Mouse (Mus musculus) stomach, postnatal 0 days (tissue): ENCODE measurements around the gene Sds. TPM values are rescaled to one million over a fixed set of nuclear protein-coding genes. Genes with fewer than 3 reads are reported as not detected.

Experiments used
- ATAC-seq: fragments of 200-750 bp; cut with Nextera tagmentation; 2 replicates; pipeline ENCODE4 v1.8.0; 2017; ENCODE audit not compliant: low FRiP score, low TSS enrichment
- DNase-seq: peaks from one replicate; pipeline ENCODE4 v3.0.0-alpha.2; 2016; ENCODE audit warnings: low spot score
- H3K27ac ChIP-seq: fragments of 300-500 bp; sonication (generic); replicated peaks from 2 replicates; pipeline ENCODE4 v1.5.1; 2014; ENCODE audit warnings: mild to moderate bottlenecking, control low read depth
- H3K27me3 ChIP-seq: fragments of 300-500 bp; sonication (generic); 2 replicates; pipeline ENCODE4 v1.6.1; 2014; ENCODE audit warnings: low read length; ENCODE audit not compliant: control insufficient read depth, insufficient read depth
- H3K36me3 ChIP-seq: fragments of 300-500 bp; sonication (generic); 2 replicates; pipeline ENCODE4 v1.6.1; 2014; ENCODE audit warnings: low read length, mixed read lengths; ENCODE audit not compliant: control insufficient read depth, insufficient read depth
- H3K4me1 ChIP-seq: fragments of 300-500 bp; sonication (generic); replicated peaks from 2 replicates; pipeline ENCODE4 v1.6.1; 2014; ENCODE audit warnings: antibody characterized with exemption; ENCODE audit not compliant: control insufficient read depth, insufficient read depth
- H3K4me2 ChIP-seq: fragments of 300-500 bp; sonication (generic); replicated peaks from 2 replicates; pipeline ENCODE4 v1.6.1; 2014; ENCODE audit warnings: low read depth, mild to moderate bottlenecking, control low read depth, moderate library complexity
- H3K4me3 ChIP-seq: fragments of 300-500 bp; sonication (generic); 2 replicates; pipeline ENCODE4 v1.5.1; 2014; ENCODE audit warnings: low read depth, low read length, control low read depth
- H3K9ac ChIP-seq: fragments of 300-500 bp; sonication (generic); 2 replicates; pipeline ENCODE4 v1.6.1; 2014; ENCODE audit warnings: mild to moderate bottlenecking, low read length, control low read depth, mixed read lengths
- H3K9me3 ChIP-seq: fragments of 300-500 bp; sonication (generic); 2 replicates; pipeline ENCODE4 v1.6.1; 2016; ENCODE audit warnings: low read length; ENCODE audit not compliant: control insufficient read depth
- CTCF ChIP-seq: IDR thresholded peaks from 2 replicates; pipeline ENCODE4 v1.5.1; 2016; ENCODE audit warnings: antibody characterized with exemption, low read depth, mild to moderate bottlenecking, moderate library complexity
- EP300 ChIP-seq: optimal IDR thresholded peaks from 2 replicates; pipeline ENCODE3; 2016; ENCODE audit warnings: antibody characterized with exemption
- WGBS: fragments of 180-500 bp; shearing (Covaris S2); extraction: QIAGEN DNeasy Blood & Tissue Kit; methylation state at CpG from one replicate; pipeline ENCODE4 v1.1.7; 2014; 5-methylcytosine and 5-hydroxymethylcytosine counted together
- polyA plus RNA-seq: library from polyadenylated mRNA; unstranded; fragments of >200 nt; fragmentation: Nextera tagmentation; extraction: Ambion mirVana; gene quantifications from 2 replicates; pipeline ENCODE4 v1.2.1, GENCODE M21; 2015

Sds gene
- polyA plus RNA-seq: not detected in 2 replicates

DNA sequence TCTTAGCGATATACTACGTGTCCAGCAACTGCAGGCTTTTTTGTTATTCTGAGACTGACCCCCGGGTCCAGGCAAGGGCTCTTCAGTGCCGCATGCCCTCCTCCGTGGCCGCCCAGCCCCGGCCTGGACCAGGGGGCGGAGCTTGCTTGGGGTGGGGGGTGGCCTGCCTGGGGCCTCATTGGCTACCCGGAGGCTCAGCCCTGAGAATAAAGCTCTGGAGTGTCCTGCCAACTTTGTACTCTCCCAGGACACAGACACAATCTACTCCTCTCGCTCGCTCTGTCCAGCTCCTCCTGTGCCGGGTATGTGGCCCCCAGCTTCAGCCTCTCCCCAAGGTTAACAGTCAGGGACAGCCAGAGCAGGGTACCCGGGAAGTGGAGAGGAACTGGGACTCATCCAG is at the start of gene Sds:
Gene Sds (plus strand): TSS at position 231 of the 400 bp plus-strand sequence.
- Histone ChIP-seq H3K36me3 (no peaks in the 10 kb centered on the region), H3K9ac (no peak within 1 kb of the TSS), H3K4me1 (no peaks in the 10 kb centered on the region), H3K27ac (no peak within 1 kb of the TSS), H3K4me3 (no peak within 1 kb of the TSS), H3K9me3 (no peaks in the 10 kb centered on the region), H3K27me3 (no peaks in the 10 kb centered on the region), H3K4me2 (no peak within 1 kb of the TSS)
- TF ChIP-seq CTCF (no peak), EP300 (no peak)
- DNase-seq: no peak
- ATAC-seq: no peak
- 16% methylated on average over 13 of the region's 13 CpGs for WGBS

- H3K4me2 ChIP-seq: no peak overlapping the region
- ATAC-seq: no peak
- peaks cover 19% of the 10 kb centered on the region for H3K27me3 ChIP-seq
- no peak for TF ChIP-seq CTCF
- TF ChIP-seq EP300: no peak
- no peaks in the 10 kb centered on the region for H3K36me3 ChIP-seq
- H3K4me3 ChIP-seq: no peak overlapping the region
- H3K9ac ChIP-seq: no peak overlapping the region
- H3K9me3 ChIP-seq: no peaks in the 10 kb centered on the region
- under 1% methylated on average over 10 of the region's 10 CpGs for WGBS
- H3K4me1 ChIP-seq: no peaks in the 10 kb centered on the region
- no peak overlapping the region for H3K27ac ChIP-seq
- DNase-seq: no peak
These were observed 49.8 kb upstream of the Sds start for GRCm38 (mm10) chr5:120426572-120426971.

GRCm38 (mm10) chr5:120427451-120427938 is 48.8 kb upstream of the Sds start:
- H3K4me1 ChIP-seq: no peaks in the 10 kb centered on the region
- TF ChIP-seq CTCF: no peak
- no peak for TF ChIP-seq EP300
- DNase-seq (no peak), ATAC-seq (no peak)
- WGBS: under 1% methylated on average over 33 of the region's 33 CpGs
- no peaks in the 10 kb centered on the region for H3K36me3 ChIP-seq
- no peak overlapping the region for H3K4me3 ChIP-seq
- H3K4me2 ChIP-seq: no peak overlapping the region
- H3K9ac ChIP-seq: no peak overlapping the region
- H3K27me3 ChIP-seq: peaks cover 28% of the 10 kb centered on the region
- H3K27ac ChIP-seq: no peak overlapping the region
- no peaks in the 10 kb centered on the region for H3K9me3 ChIP-seq

DNA sequence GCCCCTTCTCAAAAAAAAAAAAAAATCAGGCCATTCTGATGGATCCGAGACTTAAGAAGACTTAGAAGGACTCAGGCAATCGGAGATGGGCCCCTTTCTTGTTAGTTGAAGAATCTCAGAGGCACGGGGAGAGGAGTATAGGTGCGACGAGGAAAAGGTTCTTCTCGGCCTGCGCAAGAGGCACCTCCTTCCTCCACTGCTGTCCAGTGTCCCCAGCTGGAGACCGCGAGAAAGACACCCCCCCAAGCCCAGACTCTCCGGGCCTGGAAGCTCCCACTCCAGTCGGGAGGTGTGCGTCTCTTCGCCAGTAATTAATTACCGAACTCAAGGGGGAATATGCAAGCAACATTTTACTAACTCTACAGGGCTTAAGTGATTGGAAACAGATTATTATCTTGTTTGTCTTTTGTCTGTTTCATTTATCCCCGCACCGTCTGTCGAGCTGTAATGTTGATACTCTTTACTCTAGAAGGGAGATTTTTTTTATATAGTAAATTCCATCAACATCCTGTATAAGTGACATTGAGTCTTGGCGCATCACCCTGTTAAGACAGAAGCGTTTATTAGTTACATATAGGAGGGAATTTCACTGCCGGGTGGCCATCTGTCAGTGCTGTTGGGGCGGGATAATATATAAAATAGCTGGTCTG is 48.0 kb upstream of the Sds start:
- TF ChIP-seq CTCF (no peak), EP300 (no peak)
- H3K9ac ChIP-seq: no peak overlapping the region
- 2% methylated on average over 21 of the region's 21 CpGs for WGBS
- H3K27me3 ChIP-seq: peaks cover 28% of the 10 kb centered on the region
- no peak for ATAC-seq
- no peak for DNase-seq
- no peaks in the 10 kb centered on the region for H3K9me3 ChIP-seq
- no peak overlapping the region for H3K4me2 ChIP-seq
- no peak overlapping the region for H3K4me3 ChIP-seq
- no peaks in the 10 kb centered on the region for H3K36me3 ChIP-seq
- H3K27ac ChIP-seq: no peak overlapping the region
- no peaks in the 10 kb centered on the region for H3K4me1 ChIP-seq

DNA sequence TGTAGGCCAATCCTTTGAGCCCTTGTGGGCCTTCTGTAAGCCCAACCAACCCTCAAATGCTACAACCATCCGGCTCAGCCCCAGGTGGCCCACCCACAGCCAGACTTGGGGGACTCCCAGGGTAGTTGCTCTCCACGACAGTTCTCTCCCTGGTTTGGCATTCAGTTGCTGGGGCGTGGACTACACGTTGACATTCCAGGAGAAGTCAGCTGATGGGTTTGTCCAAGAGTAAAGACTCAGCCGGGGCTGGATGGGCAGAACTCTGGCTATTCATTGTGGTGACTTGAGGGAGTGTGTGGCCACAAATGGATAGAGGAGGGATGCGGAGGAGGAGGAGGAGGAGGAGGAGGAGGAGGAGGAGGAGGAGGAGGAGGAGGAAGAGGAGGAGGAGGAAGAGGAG is 47.3 kb upstream of the Sds start:
- Histone ChIP-seq H3K27me3 (peaks cover 28% of the 10 kb centered on the region), H3K4me3 (no peak overlapping the region), H3K9me3 (no peaks in the 10 kb centered on the region), H3K36me3 (no peaks in the 10 kb centered on the region), H3K9ac (no peak overlapping the region), H3K27ac (no peak overlapping the region), H3K4me2 (no peak overlapping the region), H3K4me1 (no peaks in the 10 kb centered on the region)
- DNase-seq: no peak
- ATAC-seq: no peak
- no peak for TF ChIP-seq EP300
- TF ChIP-seq CTCF: no peak
- WGBS: 2% methylated on average over 5 of the region's 6 CpGs

- no peak for DNase-seq
These were observed 46.6 kb upstream of the Sds start for GRCm38 (mm10) chr5:120429692-120430091.

More at GRCm38 (mm10) chr5:120429692-120430091, 46.6 kb upstream of the Sds start:
- H3K4me1 ChIP-seq: no peaks in the 10 kb centered on the region
- H3K27me3 ChIP-seq: peaks cover 35% of the 10 kb centered on the region
- H3K9ac ChIP-seq: no peak overlapping the region
- H3K36me3 ChIP-seq: no peaks in the 10 kb centered on the region
- ATAC-seq: no peak
- H3K4me2 ChIP-seq: no peak overlapping the region
- H3K27ac ChIP-seq: no peak overlapping the region
- WGBS: 6% methylated on average over 6 of the region's 6 CpGs
- no peak overlapping the region for H3K4me3 ChIP-seq
- TF ChIP-seq EP300 (no peak), CTCF (no peak)
- no peaks in the 10 kb centered on the region for H3K9me3 ChIP-seq
